In the genomic region with DNA sequence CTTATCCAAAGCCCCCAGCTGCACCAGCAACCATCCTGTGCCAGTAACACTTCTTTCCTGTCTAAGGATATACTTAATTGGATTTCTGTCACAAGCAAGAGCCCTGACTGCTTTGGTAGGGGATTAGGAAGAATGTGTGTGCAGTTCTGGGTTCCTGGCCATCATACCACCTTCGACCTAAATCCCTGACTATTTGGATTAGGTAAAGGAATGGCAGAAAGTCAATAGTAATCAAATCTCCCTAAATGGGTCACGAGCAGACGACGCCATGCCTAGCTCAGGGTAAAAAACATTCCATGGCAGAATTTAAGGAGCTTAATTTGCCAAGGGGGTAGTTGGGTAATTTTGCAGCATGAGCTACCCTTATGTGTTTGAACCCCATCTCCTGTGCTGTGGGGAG, we compare ENCODE assay signal across 18 mouse cellular contexts. TPM values are rescaled to one million over a fixed set of nuclear protein-coding genes. Genes with fewer than 3 reads are reported as not detected.
DNase-seq lines count a peak whose midpoint lies in the region; ATAC-seq and TF ChIP-seq lines count a peak whose summit lies in the region.
"Had no signal": no experiment of that assay in that cellular context is flagged by ENCODE, and none has a peak within 500 bp of the region (broad histone marks: within the 10 kb centered on the region; RNA-seq: fewer than 3 reads in every experiment).

No protein-coding gene starts in this region.

- H3K4me1 ChIP-seq in heart, embryonic 12.5 days (replicated peaks) = no peaks in the 10 kb centered on the region
- H3K4me1 ChIP-seq in heart, embryonic 10.5 days = no peaks in the 10 kb centered on the region
- H3K4me1 ChIP-seq in midbrain, embryonic 14.5 days (ENCODE audit: control insufficient read depth, insufficient read depth, low read length) = 0 out of 2 replicates have a peak, but pooled peaks cover 3% of the 10 kb centered on the region
- H3K4me1 ChIP-seq in midbrain, postnatal 0 days (ENCODE audit: insufficient read depth, low read length) = no peaks in the 10 kb centered on the region
- H3K4me1 ChIP-seq in midbrain, embryonic 16.5 days (ENCODE audit: control insufficient read depth, insufficient read depth, low read length) = no peaks in the 10 kb centered on the region
- H3K4me1 ChIP-seq: embryonic facial prominence, embryonic 12.5 days; embryonic facial prominence, embryonic 15.5 days; forebrain, embryonic 15.5 days; heart, embryonic 15.5 days; hindbrain, embryonic 10.5 days had no signal

- H3K27me3 ChIP-seq in heart, embryonic 12.5 days (replicated peaks) = peaks cover 4% of the 10 kb centered on the region; the same call in 1 of the 2 replicates
- no peaks in the 10 kb centered on the region for H3K27me3 ChIP-seq in heart, embryonic 10.5 days (ENCODE audit: insufficient read depth, poor library complexity, severe bottlenecking)
- H3K27me3 ChIP-seq in midbrain, embryonic 14.5 days (ENCODE audit: control insufficient read depth, insufficient read depth, low read length) = no peaks in the 10 kb centered on the region
- no peaks in the 10 kb centered on the region for H3K27me3 ChIP-seq in midbrain, postnatal 0 days (ENCODE audit: insufficient read depth, low read length)
- H3K27me3 ChIP-seq in midbrain, embryonic 16.5 days (ENCODE audit: control insufficient read depth, insufficient read depth, low read depth, low read length) = no peaks in the 10 kb centered on the region
- H3K27me3 ChIP-seq: embryonic facial prominence, embryonic 12.5 days; embryonic facial prominence, embryonic 15.5 days; forebrain, embryonic 15.5 days; heart, embryonic 15.5 days had no signal

- 70% methylated on average over 4 of the region's 4 CpGs for WGBS in heart, embryonic 12.5 days
- WGBS in heart, embryonic 10.5 days = 70% methylated on average over 4 of the region's 4 CpGs
- WGBS in midbrain, embryonic 14.5 days = 53% methylated on average over 4 of the region's 4 CpGs
- 46% methylated on average over 4 of the region's 4 CpGs for WGBS in midbrain, postnatal 0 days
- 39% methylated on average over 4 of the region's 4 CpGs for WGBS in midbrain, embryonic 16.5 days

- no peak for TF ChIP-seq CTCF in midbrain, postnatal 0 days (IDR thresholded peaks at IDR 0.05)
- no peak for TF ChIP-seq CTCF in left cerebral cortex, adult 2 months (IDR thresholded peaks at IDR 0.05)

- no peaks in the 10 kb centered on the region for H3K36me3 ChIP-seq in heart, embryonic 12.5 days
- H3K36me3 ChIP-seq in heart, embryonic 10.5 days = no peaks in the 10 kb centered on the region
- H3K36me3 ChIP-seq in midbrain, embryonic 14.5 days (ENCODE audit: control insufficient read depth, insufficient read depth, low read length) = no peaks in the 10 kb centered on the region
- H3K36me3 ChIP-seq in midbrain, postnatal 0 days (ENCODE audit: insufficient read depth, low read length) = no peaks in the 10 kb centered on the region
- H3K36me3 ChIP-seq in midbrain, embryonic 16.5 days (ENCODE audit: control insufficient read depth, insufficient read depth, low read length) = no peaks in the 10 kb centered on the region
- H3K36me3 ChIP-seq: embryonic facial prominence, embryonic 12.5 days; embryonic facial prominence, embryonic 15.5 days; forebrain, embryonic 15.5 days; G1E; heart, embryonic 15.5 days; hindbrain, embryonic 10.5 days had no signal

- H3K4me3 ChIP-seq in heart, embryonic 12.5 days = no peak overlapping the region
- no peak overlapping the region for H3K4me3 ChIP-seq in heart, embryonic 10.5 days
- no peak overlapping the region for H3K4me3 ChIP-seq in midbrain, embryonic 14.5 days (replicated peaks; ENCODE audit: low read depth, low read length)
- H3K4me3 ChIP-seq in midbrain, postnatal 0 days (ENCODE audit: low read depth, low read length) = no peak overlapping the region
- H3K4me3 ChIP-seq in midbrain, embryonic 16.5 days (ENCODE audit: low read depth, low read length) = no peak overlapping the region
- no peak overlapping the region for H3K4me3 ChIP-seq in left cerebral cortex, adult 2 months
- H3K4me3 ChIP-seq: embryonic facial prominence, embryonic 12.5 days; embryonic facial prominence, embryonic 15.5 days; forebrain, embryonic 15.5 days; heart, adult 2 months; heart, embryonic 15.5 days; hindbrain, embryonic 10.5 days had no signal

- H3K27ac ChIP-seq in heart, embryonic 12.5 days (ENCODE audit: poor library complexity, severe bottlenecking) = no peak overlapping the region
- H3K27ac ChIP-seq in heart, embryonic 10.5 days = no peak overlapping the region
- H3K27ac ChIP-seq in midbrain, embryonic 14.5 days (replicated peaks; ENCODE audit: low read depth, low read length) = no peak overlapping the region
- no peak overlapping the region for H3K27ac ChIP-seq in midbrain, postnatal 0 days (ENCODE audit: low read depth, low read length)
- H3K27ac ChIP-seq in midbrain, embryonic 16.5 days (ENCODE audit: low read length) = no peak overlapping the region
- H3K27ac ChIP-seq in left cerebral cortex, adult 2 months = no peak overlapping the region
- H3K27ac ChIP-seq: embryonic facial prominence, embryonic 12.5 days; embryonic facial prominence, embryonic 15.5 days; forebrain, embryonic 15.5 days; heart, adult 2 months; heart, embryonic 15.5 days; hindbrain, embryonic 10.5 days; hindbrain, embryonic 14.5 days; hindbrain, postnatal 0 days had no signal

- no peak overlapping the region for H3K4me2 ChIP-seq in heart, embryonic 12.5 days
- no peak overlapping the region for H3K4me2 ChIP-seq in midbrain, embryonic 14.5 days (ENCODE audit: low read length)
- H3K4me2 ChIP-seq in midbrain, postnatal 0 days (ENCODE audit: low read depth, low read length, poor library complexity, severe bottlenecking) = no peak overlapping the region
- no peak overlapping the region for H3K4me2 ChIP-seq in midbrain, embryonic 16.5 days (ENCODE audit: low read length)
- H3K4me2 ChIP-seq: embryonic facial prominence, embryonic 12.5 days; embryonic facial prominence, embryonic 15.5 days; forebrain, embryonic 15.5 days; heart, embryonic 11.5 days; heart, embryonic 15.5 days; hindbrain, embryonic 14.5 days had no signal

- intact Hi-C loops in left cerebral cortex, adult 2 months (cut with DNase I) = loop anchor here (1.0 to 10.0 kb wide), 8 partner anchors 133 to 985 kb away; partner anchors contain the start of gene Lrfn2

- no peak for ATAC-seq in heart, embryonic 12.5 days (ENCODE audit: insufficient number of reproducible peaks, low FRiP score)
- ATAC-seq in midbrain, embryonic 14.5 days (ENCODE audit: low FRiP score, low TSS enrichment) = no peak
- ATAC-seq in midbrain, postnatal 0 days (ENCODE audit: low FRiP score) = no peak
- 0 out of 2 replicates have a peak, but pooled peaks have one; percentile 28 for ATAC-seq in midbrain, embryonic 16.5 days

- no peak for DNase-seq in heart, embryonic 10.5 days (ENCODE audit: low spot score)
- DNase-seq in midbrain, embryonic 14.5 days = peak; percentile 17
- DNase-seq in midbrain, postnatal 0 days (ENCODE audit: low spot score) = no peak
- DNase-seq in retina, postnatal 1 day = peak; percentile 50
- DNase-seq in testis, postnatal 10 days (ENCODE audit: low spot score) = no peak
- no peak for DNase-seq in left cerebral cortex, adult 2 months (ENCODE audit: extremely low spot score in 1 of 2, low spot score in 2 of 2)

- no peaks in the 10 kb centered on the region for H3K9me3 ChIP-seq in heart, embryonic 12.5 days (replicated peaks)
- no peaks in the 10 kb centered on the region for H3K9me3 ChIP-seq in heart, embryonic 10.5 days
- H3K9me3 ChIP-seq in midbrain, embryonic 14.5 days (ENCODE audit: control insufficient read depth, low read length) = no peaks in the 10 kb centered on the region
- H3K9me3 ChIP-seq in midbrain, postnatal 0 days (ENCODE audit: low read length) = no peaks in the 10 kb centered on the region
- no peaks in the 10 kb centered on the region for H3K9me3 ChIP-seq in midbrain, embryonic 16.5 days (replicated peaks; ENCODE audit: control insufficient read depth, low read length, poor library complexity, severe bottlenecking)
- H3K9me3 ChIP-seq: embryonic facial prominence, embryonic 12.5 days; embryonic facial prominence, embryonic 15.5 days; forebrain, embryonic 15.5 days; G1E; heart, embryonic 15.5 days; hindbrain, embryonic 10.5 days had no signal

- peak overlapping the region; percentile 45; the same call in 1 of the 2 replicates for H3K9ac ChIP-seq in heart, embryonic 12.5 days
- H3K9ac ChIP-seq in midbrain, embryonic 14.5 days (replicated peaks; ENCODE audit: low read length) = no peak overlapping the region
- H3K9ac ChIP-seq in midbrain, postnatal 0 days (replicated peaks; ENCODE audit: low read length, poor library complexity, severe bottlenecking) = no peak overlapping the region
- H3K9ac ChIP-seq in midbrain, embryonic 16.5 days (ENCODE audit: low read depth, low read length) = no peak overlapping the region
- H3K9ac ChIP-seq: embryonic facial prominence, embryonic 12.5 days; embryonic facial prominence, embryonic 15.5 days; forebrain, embryonic 15.5 days; heart, embryonic 15.5 days; hindbrain, embryonic 14.5 days had no signal

RNA-seq across cellular contexts. Expression of gene Mocs1, which starts 28.6 kb away (rescaled TPM):
- polyA plus RNA-seq in heart, embryonic 12.5 days (2016; fragmentation: Nextera tagmentation; extraction: Ambion mirVana) = 6.6 TPM in 2 replicates
- polyA plus RNA-seq in heart, embryonic 10.5 days (2016; fragmentation: Nextera tagmentation; extraction: Ambion mirVana) = 6.4 and 9.3 TPM in 2 replicates
- 3.8 and 4.0 TPM in 2 replicates for polyA plus RNA-seq in midbrain, embryonic 14.5 days (2014; fragmentation: Nextera tagmentation; extraction: Ambion mirVana)
- 8.6 and 10.7 TPM in 2 replicates for total RNA-seq in midbrain, postnatal 0 days (2014; rRNA removed)
- 4.9 and 5.2 TPM in 2 replicates for polyA plus RNA-seq in midbrain, postnatal 0 days (2015; fragmentation: Nextera tagmentation; extraction: Ambion mirVana)
- 5.1 and 5.8 TPM in 2 replicates for polyA plus RNA-seq in midbrain, embryonic 16.5 days (2015; fragmentation: Nextera tagmentation; extraction: Ambion mirVana)
- total RNA-seq in left cerebral cortex, adult 2 months (2021) = 10 to 100 TPM; 13.9 to 15.6 TPM

Comparison
In these comparisons a context has a peak if more than half of its experiments do, and no peak if none do; other contexts are left out.
1. DNase-seq: peak in midbrain, embryonic 14.5 days (single experiment) and retina, postnatal 1 day (single experiment); none in heart, embryonic 10.5 days (single experiment), midbrain, postnatal 0 days (single experiment), testis, postnatal 10 days (single experiment) and left cerebral cortex, adult 2 months (0 of 2).